Mouse (Mus musculus): ENCODE results near the gene Slc30a2. TPM values are rescaled to one million over a fixed set of nuclear protein-coding genes. Genes with fewer than 3 reads are reported as not detected.

The Slc30a2 gene
- polyA plus RNA-seq, 1 experiment from 2014 or later: 0.12 TPM

GRCm38 (mm10) chr4:134395142-134395541 is 52.2 kb downstream of the Slc30a2 start:
- H3K9me3 ChIP-seq (replicated peaks; ENCODE audit: control insufficient read depth, low read length): no peaks in the 10 kb centered on the region

GRCm38 (mm10) chr4:134395977-134396825 is 53.2 kb downstream of the Slc30a2 start, which contains the start of gene Pafah2:
Gene Pafah2, plus strand, starts transcription at chr4:134396320.
- Histone ChIP-seq H3K4me3 (ENCODE audit: low read depth, low read length) (peak within 1 kb of the TSS; percentile 61), H3K36me3 (ENCODE audit: control insufficient read depth, insufficient read depth) (no peaks in the 10 kb centered on the region), H3K9me3 (replicated peaks; ENCODE audit: control insufficient read depth, low read length) (no peaks in the 10 kb centered on the region), H3K27me3 (ENCODE audit: control insufficient read depth, insufficient read depth, low read depth, low read length) (no peaks in the 10 kb centered on the region), H3K27ac (ENCODE audit: low read length) (peak within 1 kb of the TSS; percentile 54), H3K4me1 (ENCODE audit: control insufficient read depth, low read depth, low read length) (peaks cover 17% of the 10 kb centered on the region), H3K9ac (ENCODE audit: low read depth, low read length) (peak within 1 kb of the TSS; percentile 23), H3K4me2 (ENCODE audit: low read depth, low read length) (peak within 1 kb of the TSS; percentile 62)
- 1% methylated on average over 31 of the region's 31 CpGs for WGBS (ENCODE audit: insufficient replicate concordance)
- ATAC-seq (ENCODE audit: low read depth): peak; percentile 98

More at GRCm38 (mm10) chr4:134395142-134395541, 52.2 kb downstream of the Slc30a2 start:
- Histone ChIP-seq H3K4me3 (ENCODE audit: low read depth, low read length) (no peak overlapping the region), H3K9ac (ENCODE audit: low read depth, low read length) (no peak overlapping the region), H3K36me3 (ENCODE audit: control insufficient read depth, insufficient read depth) (no peaks in the 10 kb centered on the region), H3K4me2 (ENCODE audit: low read depth, low read length) (no peak overlapping the region), H3K27ac (ENCODE audit: low read length) (no peak overlapping the region), H3K4me1 (ENCODE audit: control insufficient read depth, low read depth, low read length) (peaks cover 9% of the 10 kb centered on the region), H3K27me3 (ENCODE audit: control insufficient read depth, insufficient read depth, low read depth, low read length) (no peaks in the 10 kb centered on the region)
- ATAC-seq (ENCODE audit: low read depth): no peak
- WGBS (ENCODE audit: insufficient replicate concordance): 73% methylated on average over 7 of the region's 7 CpGs

- 26% methylated on average over 7 of the region's 7 CpGs for WGBS (ENCODE audit: insufficient replicate concordance)
- ATAC-seq (ENCODE audit: low read depth): peak; percentile 20; the same call in 1 of the 2 replicates
- Histone ChIP-seq H3K9ac (ENCODE audit: low read depth, low read length) (0 out of 2 replicates have a peak overlapping the region, but pooled peaks have one; percentile 17), H3K4me1 (ENCODE audit: control insufficient read depth, low read depth, low read length) (peaks cover 26% of the 10 kb centered on the region), H3K27ac (ENCODE audit: low read length) (peak overlapping the region; percentile 54), H3K4me2 (ENCODE audit: low read depth, low read length) (peak overlapping the region; percentile 62), H3K4me3 (ENCODE audit: low read depth, low read length) (peak overlapping the region; percentile 37), H3K27me3 (ENCODE audit: control insufficient read depth, insufficient read depth, low read depth, low read length) (no peaks in the 10 kb centered on the region), H3K9me3 (replicated peaks; ENCODE audit: control insufficient read depth, low read length) (no peaks in the 10 kb centered on the region), H3K36me3 (ENCODE audit: control insufficient read depth, insufficient read depth) (no peaks in the 10 kb centered on the region)
Measured at GRCm38 (mm10) chr4:134397121-134397520, 54.1 kb downstream of the Slc30a2 start.

- Histone ChIP-seq H3K4me2 (ENCODE audit: low read depth, low read length) (peak overlapping the region; percentile 62; the same call in 1 of the 2 replicates), H3K4me3 (ENCODE audit: low read depth, low read length) (peak overlapping the region; percentile 37; the same call in 1 of the 2 replicates), H3K27ac (ENCODE audit: low read length) (peak overlapping the region; percentile 54; the same call in 1 of the 2 replicates), H3K27me3 (ENCODE audit: control insufficient read depth, insufficient read depth, low read depth, low read length) (peaks cover 4% of the 10 kb centered on the region; the same call in 1 of the 2 replicates), H3K9me3 (replicated peaks; ENCODE audit: control insufficient read depth, low read length) (no peaks in the 10 kb centered on the region), H3K4me1 (ENCODE audit: control insufficient read depth, low read depth, low read length) (peaks cover 31% of the 10 kb centered on the region), H3K9ac (ENCODE audit: low read depth, low read length) (no peak overlapping the region), H3K36me3 (ENCODE audit: control insufficient read depth, insufficient read depth) (no peaks in the 10 kb centered on the region)
- WGBS (ENCODE audit: insufficient replicate concordance): 80% methylated on average over 9 of the region's 9 CpGs
- ATAC-seq (ENCODE audit: low read depth): no peak
Measured at GRCm38 (mm10) chr4:134397732-134398131, 54.8 kb downstream of the Slc30a2 start.

GRCm38 (mm10) chr4:134400206-134400605 is 57.2 kb downstream of the Slc30a2 start:
- no peak for ATAC-seq (ENCODE audit: low read depth)
- Histone ChIP-seq H3K4me1 (ENCODE audit: control insufficient read depth, low read depth, low read length) (peaks cover 31% of the 10 kb centered on the region), H3K9me3 (replicated peaks; ENCODE audit: control insufficient read depth, low read length) (no peaks in the 10 kb centered on the region), H3K27me3 (ENCODE audit: control insufficient read depth, insufficient read depth, low read depth, low read length) (peaks cover 7% of the 10 kb centered on the region; the same call in 1 of the 2 replicates), H3K9ac (ENCODE audit: low read depth, low read length) (no peak overlapping the region), H3K4me3 (ENCODE audit: low read depth, low read length) (no peak overlapping the region), H3K4me2 (ENCODE audit: low read depth, low read length) (no peak overlapping the region), H3K27ac (ENCODE audit: low read length) (no peak overlapping the region), H3K36me3 (ENCODE audit: control insufficient read depth, insufficient read depth) (no peaks in the 10 kb centered on the region)
- 35% methylated on average over 5 of the region's 5 CpGs for WGBS (ENCODE audit: insufficient replicate concordance)

- ATAC-seq (ENCODE audit: low read depth): peak; percentile 71
- Histone ChIP-seq H3K9ac (ENCODE audit: low read depth, low read length) (peak overlapping the region; percentile 28), H3K27me3 (ENCODE audit: control insufficient read depth, insufficient read depth, low read depth, low read length) (peaks cover 7% of the 10 kb centered on the region; the same call in 1 of the 2 replicates), H3K9me3 (replicated peaks; ENCODE audit: control insufficient read depth, low read length) (no peaks in the 10 kb centered on the region), H3K4me2 (ENCODE audit: low read depth, low read length) (peak overlapping the region; percentile 86), H3K4me1 (ENCODE audit: control insufficient read depth, low read depth, low read length) (peaks cover 28% of the 10 kb centered on the region), H3K27ac (ENCODE audit: low read length) (peak overlapping the region; percentile 26), H3K4me3 (ENCODE audit: low read depth, low read length) (peak overlapping the region; percentile 53), H3K36me3 (ENCODE audit: control insufficient read depth, insufficient read depth) (no peaks in the 10 kb centered on the region)
- 3% methylated on average over 19 of the region's 19 CpGs for WGBS (ENCODE audit: insufficient replicate concordance)
Measured at GRCm38 (mm10) chr4:134401181-134401661, 58.2 kb downstream of the Slc30a2 start.

GRCm38 (mm10) chr4:134401856-134402570 is 59.0 kb downstream of the Slc30a2 start:
- 13% methylated on average over 16 of the region's 16 CpGs for WGBS (ENCODE audit: insufficient replicate concordance)
- peaks cover 7% of the 10 kb centered on the region; the same call in 1 of the 2 replicates for H3K27me3 ChIP-seq (ENCODE audit: control insufficient read depth, insufficient read depth, low read depth, low read length)
- no peak overlapping the region for H3K27ac ChIP-seq (ENCODE audit: low read length)
- no peaks in the 10 kb centered on the region for H3K9me3 ChIP-seq (replicated peaks; ENCODE audit: control insufficient read depth, low read length)
- H3K36me3 ChIP-seq (ENCODE audit: control insufficient read depth, insufficient read depth): no peaks in the 10 kb centered on the region
- peaks cover 28% of the 10 kb centered on the region for H3K4me1 ChIP-seq (ENCODE audit: control insufficient read depth, low read depth, low read length)
- H3K4me3 ChIP-seq (ENCODE audit: low read depth, low read length): peak overlapping the region; percentile 53
- H3K4me2 ChIP-seq (ENCODE audit: low read depth, low read length): peak overlapping the region; percentile 86
- no peak overlapping the region; the same call in 1 of the 2 replicates for H3K9ac ChIP-seq (ENCODE audit: low read depth, low read length)
- ATAC-seq (ENCODE audit: low read depth): 0 out of 2 replicates have a peak, but pooled peaks have one; percentile 12

GRCm38 (mm10) chr4:134402571-134403262 is 59.7 kb downstream of the Slc30a2 start:
- no peaks in the 10 kb centered on the region for H3K9me3 ChIP-seq (replicated peaks; ENCODE audit: control insufficient read depth, low read length)
- ATAC-seq (ENCODE audit: low read depth): no peak
- H3K27ac ChIP-seq (ENCODE audit: low read length): no peak overlapping the region
- H3K27me3 ChIP-seq (ENCODE audit: control insufficient read depth, insufficient read depth, low read depth, low read length): peaks cover 7% of the 10 kb centered on the region; the same call in 1 of the 2 replicates
- 13% methylated on average over 16 of the region's 16 CpGs for WGBS (ENCODE audit: insufficient replicate concordance)
- H3K4me2 ChIP-seq (ENCODE audit: low read depth, low read length): peak overlapping the region; percentile 86
- no peak overlapping the region for H3K4me3 ChIP-seq (ENCODE audit: low read depth, low read length)
- no peaks in the 10 kb centered on the region for H3K36me3 ChIP-seq (ENCODE audit: control insufficient read depth, insufficient read depth)
- H3K9ac ChIP-seq (ENCODE audit: low read depth, low read length): no peak overlapping the region
- peaks cover 24% of the 10 kb centered on the region for H3K4me1 ChIP-seq (ENCODE audit: control insufficient read depth, low read depth, low read length)
